Mouse (Mus musculus) megakaryocyte, adult 5-6 weeks (primary cell): ENCODE data around the gene Churc1. TPM values are rescaled to one million over a fixed set of nuclear protein-coding genes. Genes with fewer than 3 reads are reported as not detected.

Source experiments
- ATAC-seq: 2 replicates; pipeline ENCODE4 v1.8.0; 2016; ENCODE audit warnings: mild to moderate bottlenecking, inconsistent platforms; ENCODE audit not compliant: poor library complexity, severe bottlenecking
- total RNA-seq, 2 experiments: library from RNA; stranded (forward) in 1 of 2; stranded (reverse) in 1 of 2; fragments of 153-499, 151-499 nt in 1 of 2; fragments of 221-1000, 200-1000 nt in 1 of 2; gene quantifications; 2 replicates each; pipeline versions ENCODE4 v1.2.3 to v1.2.4; 2015 to 2017

The Churc1 gene
- 43.5 and 78.3 TPM in 2 replicates for total RNA-seq (2015)
- 32.6 and 37.0 TPM in 2 replicates for total RNA-seq (2017)

GRCm38 (mm10) chr12:76765354-76765851, at the start of gene Churc1, which contains the start of gene Fntb:
Gene Churc1, plus strand, starts transcription at chr12:76765538.
Gene Fntb, plus strand, starts transcription at chr12:76765589.
- peak; percentile 96 for ATAC-seq

DNA sequence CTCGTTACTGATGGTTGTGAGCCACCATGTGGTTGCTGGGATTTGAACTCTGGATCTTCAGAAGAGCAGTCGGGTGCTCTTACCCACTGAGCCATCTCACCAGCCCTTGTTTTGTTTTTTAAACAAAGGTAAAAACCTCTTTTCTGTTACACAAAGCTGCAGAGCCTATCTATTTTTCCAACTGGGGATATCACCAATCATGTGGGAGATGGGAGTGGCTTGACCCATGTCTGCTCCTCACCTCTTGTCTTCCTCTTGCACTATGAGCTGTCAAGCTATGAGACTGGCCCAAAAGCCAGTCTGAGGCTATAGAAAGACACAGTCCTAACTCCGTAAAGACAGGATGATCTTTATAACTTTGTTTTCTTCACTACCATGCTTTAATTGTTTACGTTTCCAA, 47.0 kb upstream of the Churc1 start:
- no peak for ATAC-seq

DNA sequence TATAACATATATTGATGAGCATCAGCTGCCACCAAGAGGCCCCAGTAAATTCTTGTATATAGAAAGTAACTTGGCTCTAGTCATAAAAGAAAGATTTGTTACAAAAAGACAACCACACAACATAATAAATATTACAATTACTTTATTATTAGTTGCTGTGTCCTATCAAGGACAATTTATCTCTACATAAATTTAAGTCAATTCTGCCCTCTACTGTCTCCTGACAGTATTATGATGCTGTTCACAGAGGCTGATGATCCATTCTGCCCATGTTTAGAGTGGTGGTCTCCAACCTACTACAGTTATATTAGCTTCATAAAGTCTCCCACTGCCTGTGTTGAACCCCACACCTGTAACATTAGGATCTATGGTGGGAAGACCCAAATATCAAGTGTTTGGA, 44.8 kb upstream of the Churc1 start:
- no peak for ATAC-seq

DNA sequence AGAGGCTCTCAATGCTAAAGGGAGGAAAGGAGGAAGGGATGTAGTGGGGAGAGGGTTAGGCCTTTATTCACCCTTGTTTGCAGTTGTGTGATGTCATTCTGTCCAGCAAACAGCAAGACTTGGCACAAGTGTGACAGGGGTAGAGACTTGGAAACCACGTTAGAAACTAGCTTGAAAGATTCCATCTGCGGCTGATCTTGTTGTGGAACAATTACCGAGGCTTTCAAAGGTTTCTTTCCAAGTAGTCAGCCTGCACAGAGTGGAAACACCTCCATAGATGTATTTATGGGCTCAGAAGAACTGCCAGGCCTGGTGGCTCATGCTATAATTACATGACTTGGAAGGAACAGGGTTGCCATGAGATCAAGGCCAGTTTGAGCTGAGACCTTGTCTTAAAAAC, 43.3 kb upstream of the Churc1 start:
- no peak for ATAC-seq

DNA sequence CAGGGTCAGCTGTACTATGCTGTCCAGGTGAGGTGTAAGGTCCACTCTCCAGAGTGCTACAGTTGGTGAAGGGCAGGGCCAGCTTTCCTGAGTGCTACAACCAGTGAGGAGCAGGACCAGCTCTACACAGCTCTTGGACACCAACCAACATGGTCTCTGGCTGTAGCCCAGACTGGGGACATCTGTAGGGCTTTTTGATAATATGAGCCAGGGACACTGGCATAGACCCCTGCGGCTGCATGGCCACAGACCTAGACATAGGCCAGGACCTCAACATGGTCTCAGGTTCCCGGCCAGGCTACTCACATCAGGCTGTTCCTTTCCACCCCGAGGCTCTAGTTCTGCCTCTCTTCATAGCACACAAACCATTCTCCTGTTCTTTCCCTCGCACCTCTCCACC, 37.4 kb upstream of the Churc1 start:
- no peak for ATAC-seq

DNA sequence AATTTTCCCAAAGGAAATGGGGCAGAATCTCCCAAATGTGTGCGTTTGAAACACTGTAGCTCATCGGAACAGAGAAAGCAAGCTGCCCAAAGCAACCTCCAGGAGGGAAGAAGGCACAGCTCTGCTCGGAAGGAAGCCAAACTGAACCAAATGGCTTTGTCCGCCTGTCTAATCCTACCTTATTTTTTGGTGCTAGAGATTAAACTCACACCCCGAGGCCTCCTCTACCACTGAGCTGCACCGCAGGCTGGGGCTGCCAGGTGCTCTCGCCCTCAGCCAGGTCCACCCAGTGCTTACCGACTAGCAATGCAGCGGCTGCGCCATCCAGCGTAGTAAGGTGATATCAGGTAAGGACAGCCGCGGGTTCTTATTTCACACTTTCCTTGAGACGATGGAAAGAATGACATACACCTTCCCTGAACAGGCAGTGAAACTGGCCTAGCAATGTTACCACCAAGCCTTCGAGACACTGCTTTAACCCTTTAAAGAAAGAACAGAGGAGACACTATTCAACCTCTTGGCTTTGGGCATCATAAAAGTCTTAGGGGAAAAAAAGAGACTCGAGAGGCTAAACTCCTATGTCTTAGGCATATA, 14.4 kb upstream of the Churc1 start:
- no peak for ATAC-seq

DNA sequence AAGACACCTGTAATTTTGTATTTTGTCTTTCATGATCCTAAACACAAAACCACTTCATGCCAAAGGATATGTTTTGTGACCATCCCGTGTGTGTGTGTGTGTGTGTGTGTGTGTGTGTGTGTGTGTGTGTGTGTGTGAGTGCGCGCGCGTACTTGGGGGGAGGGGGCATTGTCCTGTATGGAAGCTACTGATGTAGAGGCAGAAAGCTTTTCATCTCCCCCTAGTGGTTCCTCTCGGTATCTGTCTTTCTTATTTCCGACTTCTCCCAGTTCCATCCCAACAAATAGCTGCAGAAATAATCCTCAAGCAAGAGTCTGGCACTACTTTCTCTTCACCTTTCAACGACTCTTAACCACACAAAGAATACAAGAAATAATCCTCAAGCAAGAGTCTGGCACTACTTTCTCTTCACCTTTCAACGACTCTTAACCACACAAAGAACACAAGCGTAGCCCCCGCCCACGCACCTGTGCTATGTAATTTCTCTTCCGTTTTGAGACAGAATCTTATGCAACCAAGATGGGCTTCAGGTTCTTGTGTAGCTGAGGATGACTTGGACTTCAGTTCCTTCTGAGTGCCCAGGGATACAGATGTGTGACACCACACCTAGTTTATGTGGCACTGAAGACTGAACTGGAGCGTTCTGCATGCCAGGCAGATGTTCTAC, 12.6 kb upstream of the Churc1 start:
- peak; percentile 62; the same call in 1 of the 2 replicates for ATAC-seq

GRCm38 (mm10) chr12:76765901-76766630, 728 bp downstream of the Churc1 start:
- ATAC-seq, result no peak

DNA sequence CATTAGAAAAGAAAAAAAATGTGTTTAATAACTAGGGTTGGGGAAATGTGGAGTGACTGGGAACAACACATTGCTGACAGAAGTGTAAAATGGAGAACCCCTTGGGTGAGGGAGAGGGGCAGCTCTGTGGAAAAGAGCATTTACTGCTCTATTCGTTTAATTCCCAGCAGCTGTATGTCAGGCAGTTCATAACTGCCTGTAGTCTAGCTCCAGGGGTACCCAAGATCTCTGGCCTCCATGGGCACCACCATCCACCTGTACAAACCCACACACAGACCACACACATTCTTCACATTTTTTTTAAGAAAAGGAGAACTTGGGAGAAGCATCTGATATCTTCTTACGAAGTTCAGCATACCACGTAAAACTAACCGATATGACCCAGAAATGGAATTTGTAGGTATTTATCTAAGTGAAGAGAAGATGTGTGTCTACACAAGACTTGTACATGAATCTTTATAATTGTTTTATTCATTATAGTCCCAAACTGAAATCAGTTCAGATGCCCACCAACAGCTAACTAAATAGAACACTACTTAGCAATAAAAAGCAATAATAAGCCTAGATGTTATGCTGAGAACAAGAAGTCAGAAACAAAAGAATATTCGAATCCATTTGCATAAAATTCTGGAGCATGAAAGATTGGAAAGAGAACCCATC, 5.6 kb downstream of the Churc1 start:
- no peak for ATAC-seq

- no peak for ATAC-seq
These were observed 6.2 kb downstream of the Churc1 start for GRCm38 (mm10) chr12:76771540-76771939.

- no peak for ATAC-seq
These were observed 9.3 kb downstream of the Churc1 start for GRCm38 (mm10) chr12:76774652-76775051.

- no peak for ATAC-seq
These were observed 9.8 kb downstream of the Churc1 start for GRCm38 (mm10) chr12:76775132-76775531.

GRCm38 (mm10) chr12:76776898-76777297, 11.6 kb downstream of the Churc1 start:
- no peak for ATAC-seq

GRCm38 (mm10) chr12:76777845-76778244, 12.5 kb downstream of the Churc1 start:
- no peak for ATAC-seq

DNA sequence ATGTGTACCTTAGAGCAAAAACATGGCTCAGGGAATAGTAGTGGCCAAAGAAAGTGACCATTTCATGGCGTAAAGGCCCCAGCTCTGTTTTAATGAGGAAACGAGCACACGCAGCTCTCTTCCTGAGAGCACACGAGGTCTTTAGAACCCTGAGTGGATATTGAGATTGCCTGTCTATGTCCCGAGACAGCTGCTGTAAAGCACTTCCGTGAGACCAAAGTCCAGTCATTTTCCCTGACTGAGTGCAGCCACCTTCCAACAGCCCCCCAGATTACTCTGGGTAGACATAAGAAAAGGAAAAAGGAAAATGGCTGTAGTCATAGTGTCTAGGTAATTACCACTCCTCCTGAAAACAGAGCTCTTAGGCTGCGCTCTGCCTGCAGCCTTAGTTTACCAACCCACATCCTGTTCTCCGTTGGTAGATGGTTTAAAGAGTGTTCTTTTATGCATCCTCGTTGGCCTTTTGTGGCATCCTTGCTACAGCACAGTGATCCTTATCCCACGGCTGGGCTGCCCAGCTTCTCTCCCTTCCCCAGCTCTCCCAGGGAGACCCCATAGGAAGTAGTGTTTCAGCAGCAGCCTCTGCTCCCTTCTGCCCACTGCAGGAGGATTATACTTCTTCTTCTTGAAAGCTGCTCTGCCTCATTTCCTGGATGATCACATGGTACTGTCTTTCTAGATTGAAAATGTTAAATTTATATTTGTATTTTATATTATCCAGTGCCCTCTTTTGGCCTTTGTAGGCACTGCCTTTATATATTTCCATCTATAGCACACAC, 13.2 kb downstream of the Churc1 start:
- no peak for ATAC-seq

GRCm38 (mm10) chr12:76779951-76780350, 14.6 kb downstream of the Churc1 start:
- ATAC-seq, result no peak

DNA sequence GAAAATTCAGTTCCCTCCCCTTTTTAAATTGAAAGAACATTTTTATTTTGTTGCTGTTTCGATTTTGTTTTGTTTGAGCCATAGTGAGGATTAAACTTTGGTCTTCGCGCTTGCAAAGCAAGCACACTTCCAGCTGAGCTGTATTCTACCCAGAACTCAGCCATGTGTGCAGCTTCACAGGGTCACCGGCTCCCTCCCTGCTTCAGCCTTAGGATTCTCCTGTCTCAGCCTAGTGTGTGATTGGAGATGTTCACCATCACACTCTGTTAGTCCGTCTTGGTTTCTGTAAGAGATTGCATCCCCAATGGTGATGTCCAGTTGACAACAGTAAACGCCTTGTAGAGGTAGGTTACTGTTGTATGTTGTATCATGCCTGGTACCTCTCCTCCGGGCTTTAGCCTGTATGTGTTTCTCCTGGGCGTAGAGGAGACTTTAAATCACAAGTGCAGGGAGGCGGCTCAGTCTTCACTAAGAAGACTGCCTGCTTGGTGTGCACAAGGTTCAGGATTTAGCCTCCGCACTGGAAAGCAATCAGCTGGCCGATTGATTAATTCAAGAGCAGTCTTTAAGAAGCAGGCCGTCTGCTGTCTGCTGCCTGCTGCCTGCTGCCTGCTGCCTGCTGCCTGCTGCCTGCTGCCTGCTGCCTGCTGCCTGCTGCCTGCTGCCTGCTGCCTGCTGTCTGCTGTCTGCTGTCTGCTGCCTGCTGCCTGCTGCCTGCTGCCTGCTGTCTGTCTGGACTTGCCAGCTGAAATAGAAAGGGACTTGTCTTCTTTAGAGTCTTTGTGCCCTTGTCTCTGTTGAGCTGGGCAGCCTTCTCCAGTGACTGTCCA, 15.5 kb downstream of the Churc1 start:
- no peak for ATAC-seq

DNA sequence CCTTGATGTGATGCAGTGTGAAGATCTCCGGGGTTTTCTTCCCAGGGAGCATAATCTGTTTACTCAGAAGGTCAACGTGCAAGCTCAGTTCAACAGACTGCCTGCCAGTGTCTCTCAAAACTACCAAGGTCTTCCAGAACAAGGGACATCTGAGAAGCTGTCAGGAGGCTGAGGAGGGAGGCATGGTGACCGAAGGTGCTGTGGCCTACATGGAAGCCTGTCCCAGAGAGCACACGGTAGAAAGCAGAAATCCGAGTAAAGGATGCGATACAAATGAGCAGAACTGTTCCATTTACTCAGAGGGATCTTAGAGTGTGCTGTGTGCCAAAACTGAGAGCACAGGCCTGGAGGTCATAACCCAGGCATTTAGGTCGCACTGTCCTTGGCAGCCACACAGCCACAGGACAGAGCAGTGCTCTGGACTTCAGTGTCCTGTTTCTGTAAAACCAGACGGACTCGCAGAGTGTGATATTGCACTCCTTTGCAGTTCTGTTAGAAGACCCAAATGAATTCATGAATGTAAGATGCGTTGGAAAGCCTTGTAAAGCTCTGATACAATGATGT, 18.8 kb downstream of the Churc1 start:
- ATAC-seq, result no peak

DNA sequence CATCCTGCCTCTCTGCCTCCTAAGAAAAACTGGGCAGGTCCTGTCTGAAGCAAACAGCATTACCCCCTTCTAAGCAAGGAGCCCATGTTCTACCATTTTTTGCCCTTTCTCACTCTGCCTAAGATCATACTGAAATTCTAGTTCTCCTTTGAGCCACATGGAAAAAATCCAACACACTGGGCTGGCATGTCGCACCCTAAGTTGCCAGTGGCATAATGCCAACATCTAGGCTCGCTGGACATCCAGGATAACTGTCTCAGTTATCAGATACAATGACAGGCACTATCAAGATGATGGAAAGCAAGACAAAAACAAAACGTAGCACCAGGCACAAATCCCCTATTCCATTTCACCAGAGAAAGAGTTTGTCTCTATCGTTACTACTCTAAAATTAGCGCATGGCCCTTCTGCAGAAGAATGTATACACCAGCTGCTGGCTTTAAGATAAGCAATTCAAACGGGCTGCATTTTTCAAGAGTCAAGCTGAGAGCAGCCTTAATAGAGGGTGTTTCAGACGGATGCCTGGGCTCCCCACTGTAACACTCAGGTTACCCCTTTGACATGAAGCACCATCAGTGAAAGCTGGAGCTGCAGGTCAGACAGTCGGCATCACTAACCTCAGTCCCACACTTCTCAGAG, 25.2 kb downstream of the Churc1 start:
- no peak for ATAC-seq
